25 mouse cellular contexts compared by ENCODE assay signal in the genomic region with DNA sequence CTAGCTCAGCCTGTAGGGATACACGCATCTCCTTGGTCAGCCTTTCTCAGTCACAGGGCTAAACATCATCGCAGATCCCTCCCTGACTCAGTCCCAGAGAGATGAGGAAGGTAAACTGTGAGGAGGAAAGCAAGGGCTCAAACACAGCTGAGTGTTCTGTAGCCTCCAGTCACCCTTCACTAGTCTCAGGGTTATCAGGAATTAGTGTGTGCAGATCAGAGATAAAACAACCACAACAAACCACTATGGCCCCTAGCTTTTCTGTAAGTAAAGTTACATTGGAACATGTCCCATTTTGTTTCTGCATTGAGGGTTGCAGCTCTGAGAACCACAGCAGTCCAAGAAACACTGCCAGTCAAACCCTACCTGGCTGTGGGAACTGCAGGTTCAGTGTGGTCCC.
DNase-seq lines count a peak whose midpoint lies in the region; ATAC-seq and TF ChIP-seq lines count a peak whose summit lies in the region.
"Had no signal": no experiment of that assay in that cellular context is flagged by ENCODE, and none has a peak within 500 bp of the region (broad histone marks: within the 10 kb centered on the region; RNA-seq: fewer than 3 reads in every experiment).

No protein-coding gene starts in this region.

- no peak overlapping the region for H3K4me3 ChIP-seq in MEL (ENCODE audit: control insufficient read depth in 1 of 2, insufficient read depth in 1 of 2, low read depth in 2 of 2, low read length in 2 of 2)
- no peak overlapping the region for H3K4me3 ChIP-seq in kidney, embryonic 14.5 days (ENCODE audit: low read length)
- H3K4me3 ChIP-seq in midbrain, embryonic 13.5 days (replicated peaks): no peak overlapping the region
- H3K4me3 ChIP-seq: embryonic facial prominence, embryonic 13.5 days; embryonic facial prominence, embryonic 15.5 days; erythroblast, embryonic 14.5 days; forebrain, embryonic 10.5 days; forebrain, embryonic 12.5 days had no signal

- TF ChIP-seq CTCF in MEL (IDR thresholded peaks at IDR 0.05 in 2 of 3, conservative IDR thresholded peaks at IDR 0.05 in 1 of 3; ENCODE audit: control insufficient read depth in 1 of 3, insufficient read depth in 1 of 3, low read depth in 2 of 3, low read length in 3 of 3, poor library complexity in 1 of 3, severe bottlenecking in 1 of 3): no peak

- TF ChIP-seq RAD21 in MEL (IDR thresholded peaks at IDR 0.05; ENCODE audit: low read depth, low read length): no peak

- H3K4me2 ChIP-seq in kidney, embryonic 14.5 days (replicated peaks; ENCODE audit: low read depth, low read length): no peak overlapping the region
- no peak overlapping the region for H3K4me2 ChIP-seq in midbrain, embryonic 13.5 days (replicated peaks)
- H3K4me2 ChIP-seq: embryonic facial prominence, embryonic 13.5 days; embryonic facial prominence, embryonic 15.5 days; forebrain, embryonic 12.5 days had no signal

- TF ChIP-seq POLR2A in MEL (IDR thresholded peaks at IDR 0.05; ENCODE audit: control insufficient read depth in 1 of 2, insufficient read depth in 1 of 2, low read depth in 1 of 2, low read length in 2 of 2, poor library complexity in 1 of 2): no peak

- DNase-seq in 416B (ENCODE audit: low read depth) (peak; percentile 12), MEL (ENCODE audit: low read depth, low spot score) (peak; percentile 8)
- no peak for DNase-seq in embryo, embryonic 11 days
- DNase-seq: adrenal gland, adult 2 months; adrenal gland, postnatal 10 days; adrenal gland, postnatal 25 days; B cell, adult 2 months; cerebellum, adult 11 months; cerebellum, adult 18-20 months; cerebellum, adult 8-10 months; cerebellum, adult 9-11 months; cerebellum, postnatal 14 days; cerebellum, postnatal 36 days had no signal

- no peaks in the 10 kb centered on the region for H3K9me3 ChIP-seq in MEL (replicated peaks; ENCODE audit: insufficient read depth, low read length)
- H3K9me3 ChIP-seq in kidney, embryonic 14.5 days (ENCODE audit: control insufficient read depth, low read length): no peaks in the 10 kb centered on the region; the same call in 1 of the 2 replicates
- H3K9me3 ChIP-seq in midbrain, embryonic 13.5 days: no peaks in the 10 kb centered on the region
- H3K9me3 ChIP-seq: embryonic facial prominence, embryonic 13.5 days; embryonic facial prominence, embryonic 15.5 days; forebrain, embryonic 10.5 days; forebrain, embryonic 12.5 days; G1E had no signal

- 80% methylated on average over 2 of the region's 2 CpGs for WGBS in kidney, embryonic 14.5 days
- 98% methylated on average over 2 of the region's 2 CpGs for WGBS in midbrain, embryonic 13.5 days

- H3K4me1 ChIP-seq in MEL (ENCODE audit: control insufficient read depth in 1 of 2, insufficient read depth in 2 of 2, low read length in 2 of 2): peaks cover 2 to 3% of the 10 kb centered on the region in 2 experiments; a peak in 1 of 4 replicates
- no peaks in the 10 kb centered on the region for H3K4me1 ChIP-seq in kidney, embryonic 14.5 days (ENCODE audit: control insufficient read depth, insufficient read depth, low read length)
- H3K4me1 ChIP-seq in midbrain, embryonic 13.5 days (replicated peaks): no peaks in the 10 kb centered on the region
- H3K4me1 ChIP-seq: embryonic facial prominence, embryonic 13.5 days; embryonic facial prominence, embryonic 15.5 days had no signal

- H3K27me3 ChIP-seq in MEL (ENCODE audit: control insufficient read depth in 1 of 2, insufficient read depth in 2 of 2, low read length in 2 of 2): peaks cover 0 to 1% of the 10 kb centered on the region in 2 experiments; a peak in 3 of 4 replicates
- no peaks in the 10 kb centered on the region for H3K27me3 ChIP-seq in kidney, embryonic 14.5 days (ENCODE audit: control insufficient read depth, insufficient read depth, low read length)
- no peaks in the 10 kb centered on the region for H3K27me3 ChIP-seq in midbrain, embryonic 13.5 days
- H3K27me3 ChIP-seq: embryonic facial prominence, embryonic 13.5 days; embryonic facial prominence, embryonic 15.5 days; forebrain, embryonic 12.5 days had no signal

- peak; percentile 68 for ATAC-seq in megakaryocyte progenitor cell, adult 5-6 weeks (replicated peaks; ENCODE audit: poor library complexity)
- ATAC-seq in kidney, embryonic 14.5 days (ENCODE audit: low FRiP score, low TSS enrichment): no peak
- ATAC-seq in midbrain, embryonic 13.5 days: no peak
- ATAC-seq: CD4-positive, CD25-positive, alpha-beta regulatory T cell, adult 4 months; forebrain, embryonic 14.5 days; forebrain, embryonic 16.5 days had no signal

- H3K27ac ChIP-seq in MEL (ENCODE audit: control insufficient read depth, low read depth, low read length): no peak overlapping the region
- H3K27ac ChIP-seq in kidney, embryonic 14.5 days (ENCODE audit: low read depth, low read length): no peak overlapping the region
- H3K27ac ChIP-seq in midbrain, embryonic 13.5 days: no peak overlapping the region
- H3K27ac ChIP-seq: embryonic facial prominence, embryonic 13.5 days; embryonic facial prominence, embryonic 15.5 days; forebrain, embryonic 10.5 days; forebrain, embryonic 12.5 days had no signal

- H3K9ac ChIP-seq in MEL (ENCODE audit: control insufficient read depth, low read depth, low read length, poor library complexity, severe bottlenecking): no peak overlapping the region
- H3K9ac ChIP-seq in kidney, embryonic 14.5 days (ENCODE audit: low read depth, low read length): no peak overlapping the region
- no peak overlapping the region for H3K9ac ChIP-seq in midbrain, embryonic 13.5 days (replicated peaks)
- H3K9ac ChIP-seq: embryonic facial prominence, embryonic 13.5 days; embryonic facial prominence, embryonic 15.5 days; forebrain, embryonic 12.5 days had no signal

- peaks cover 0 to 4% of the 10 kb centered on the region in 2 experiments; a peak in 1 of 4 replicates for H3K36me3 ChIP-seq in MEL (ENCODE audit: control insufficient read depth in 1 of 2, insufficient read depth in 2 of 2, low read length in 2 of 2)
- H3K36me3 ChIP-seq in kidney, embryonic 14.5 days (ENCODE audit: control insufficient read depth, insufficient read depth, low read length): no peaks in the 10 kb centered on the region
- no peaks in the 10 kb centered on the region for H3K36me3 ChIP-seq in midbrain, embryonic 13.5 days
- H3K36me3 ChIP-seq: embryonic facial prominence, embryonic 13.5 days; embryonic facial prominence, embryonic 15.5 days; forebrain, embryonic 10.5 days; forebrain, embryonic 12.5 days; G1E had no signal

- no peaks in the 10 kb centered on the region for H3K79me2 ChIP-seq in MEL (ENCODE audit: control insufficient read depth, insufficient read depth, low read length, poor library complexity)

- no peak; a peak in 1 of 4 replicates for TF ChIP-seq EP300 in MEL (IDR thresholded peaks at IDR 0.05; ENCODE audit: low read depth in 1 of 2, low read length in 2 of 2)

TF ChIP-seq in MEL, 35 proteins besides CTCF, POLR2A, EP300 and RAD21:
- TF ChIP-seq MAFK (IDR thresholded peaks at IDR 0.05; ENCODE audit: borderline replicate concordance, low read depth, low read length): no peak
- peak; percentile 50; the same call in 1 of the 2 replicates for TF ChIP-seq ETS1 (IDR thresholded peaks at IDR 0.05; ENCODE audit: low read depth, low read length)
- TF ChIP-seq TCF12 (IDR thresholded peaks at IDR 0.05; ENCODE audit: low read depth, low read length): peak; percentile 60; the same call in 1 of the 2 replicates
- 0 out of 2 replicates have a peak, but pooled peaks have one; percentile 12 for TF ChIP-seq GATA1 (IDR thresholded peaks at IDR 0.05; ENCODE audit: low read depth, low read length)
- TF ChIP-seq CHD1 (IDR thresholded peaks at IDR 0.05; ENCODE audit: low read depth, low read length): no peak
- no peak for TF ChIP-seq USF1 (IDR thresholded peaks at IDR 0.05; ENCODE audit: low read depth, low read length)
